Mouse (Mus musculus) c-Kit-positive CD71-positive TER-119-negative erythroid progenitor cells, embryonic 14.5 days (primary cell): ENCODE results near the gene Fbxo31.
"Not testable (repeated sequence)": the region's sequence is repeated elsewhere in the genome, so short reads cannot be mapped to it uniquely, and the experiment has no call there.

ENCODE experiments used
- DNase-seq: peaks from one replicate; pipeline ENCODE4 v3.0.0-alpha.2; 2013; ENCODE audit warnings: low read depth

Fbxo31 gene

GRCm38 (mm10) chr8:121578676-121579451, at the start of gene Fbxo31:
Gene Fbxo31 (minus strand): TSS chr8:121578806.
- peak; percentile 87 for DNase-seq

DNA sequence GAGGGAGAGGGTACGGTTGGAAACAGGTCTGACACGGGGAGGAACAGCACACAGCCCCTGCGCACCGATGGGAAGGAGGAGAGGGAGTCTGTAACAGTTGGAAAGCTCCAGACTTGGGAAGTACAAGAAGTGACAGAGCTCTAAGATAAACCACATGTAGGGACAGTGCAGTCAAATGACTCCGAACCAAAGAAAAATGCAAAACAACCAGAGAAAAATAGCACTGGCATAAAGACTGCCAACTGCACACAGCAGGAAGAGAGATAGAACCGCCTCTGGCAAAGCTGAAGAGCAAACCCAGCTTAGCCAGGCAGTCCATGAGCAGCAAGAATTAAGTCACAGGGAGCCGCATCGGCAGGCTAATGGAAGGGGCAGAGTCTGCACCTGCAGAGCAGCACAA, 44.4 kb upstream of the Fbxo31 start:
- DNase-seq, result no peak

- DNase-seq, result no peak
Observed at GRCm38 (mm10) chr8:121621879-121622278, 43.3 kb upstream of the Fbxo31 start.

- DNase-seq, result no peak
Observed at GRCm38 (mm10) chr8:121620801-121621516, 42.4 kb upstream of the Fbxo31 start.

GRCm38 (mm10) chr8:121619401-121619995, 40.9 kb upstream of the Fbxo31 start:
- no peak for DNase-seq

GRCm38 (mm10) chr8:121613419-121613818, 34.8 kb upstream of the Fbxo31 start:
- no peak for DNase-seq

DNA sequence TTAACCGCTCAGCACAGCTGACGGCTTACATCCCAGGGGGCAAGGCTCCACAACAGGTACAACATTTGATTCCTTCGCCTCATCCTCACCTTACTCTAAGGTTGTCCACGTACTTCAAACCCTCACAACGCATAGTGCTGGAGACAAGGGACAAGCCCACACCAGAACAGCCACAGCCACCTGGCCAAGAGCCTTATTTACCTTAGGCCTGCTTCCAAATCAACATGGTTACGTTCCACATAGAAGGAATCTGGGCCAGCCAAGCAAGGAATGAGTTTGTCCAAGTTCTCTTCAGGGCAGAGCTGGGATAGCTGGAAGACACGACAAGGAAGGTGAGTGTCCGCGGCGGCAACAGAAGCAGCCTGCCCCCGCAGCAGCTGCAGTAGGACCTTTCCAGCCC, 31.3 kb upstream of the Fbxo31 start:
- no peak for DNase-seq

DNA sequence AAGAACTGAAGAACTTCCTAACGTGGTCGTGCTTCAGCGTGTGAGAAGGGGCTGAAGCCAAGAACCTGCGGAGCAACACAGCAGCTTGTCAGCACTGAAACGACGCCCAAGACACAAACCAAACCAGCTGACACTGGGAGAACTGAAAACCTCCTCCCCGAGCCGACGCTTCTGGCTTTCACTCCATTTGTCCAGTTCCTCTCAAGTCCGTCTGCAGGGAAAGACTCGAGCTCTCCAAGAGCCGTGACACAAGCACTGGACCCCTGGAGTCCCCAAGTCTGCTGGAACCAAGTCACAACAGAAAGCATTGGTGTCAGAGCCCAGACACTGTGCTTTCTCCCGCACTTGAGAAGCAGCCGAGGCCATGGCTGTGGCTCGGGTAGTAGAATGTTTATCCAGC, 30.6 kb upstream of the Fbxo31 start:
- DNase-seq, result no peak

DNA sequence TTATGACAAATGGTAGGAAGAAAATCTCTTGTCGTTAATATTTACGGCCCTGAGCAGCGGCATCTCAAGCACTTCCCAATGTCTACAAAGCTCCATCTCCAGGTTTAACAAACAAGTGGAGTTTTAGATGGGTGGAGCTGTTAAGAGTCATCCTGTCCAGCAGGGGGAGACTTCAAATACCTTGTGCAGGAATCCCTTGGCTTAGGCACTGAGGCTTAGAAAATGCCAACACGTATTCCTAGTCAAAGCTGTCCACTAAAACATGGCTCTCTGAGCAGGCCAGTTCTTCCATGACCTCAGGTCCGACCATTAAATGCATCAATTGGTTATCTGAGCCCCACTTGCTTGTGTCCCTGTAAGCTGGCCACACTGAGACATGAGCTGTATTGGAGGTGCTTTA, 29.1 kb upstream of the Fbxo31 start:
- DNase-seq, result no peak

DNA sequence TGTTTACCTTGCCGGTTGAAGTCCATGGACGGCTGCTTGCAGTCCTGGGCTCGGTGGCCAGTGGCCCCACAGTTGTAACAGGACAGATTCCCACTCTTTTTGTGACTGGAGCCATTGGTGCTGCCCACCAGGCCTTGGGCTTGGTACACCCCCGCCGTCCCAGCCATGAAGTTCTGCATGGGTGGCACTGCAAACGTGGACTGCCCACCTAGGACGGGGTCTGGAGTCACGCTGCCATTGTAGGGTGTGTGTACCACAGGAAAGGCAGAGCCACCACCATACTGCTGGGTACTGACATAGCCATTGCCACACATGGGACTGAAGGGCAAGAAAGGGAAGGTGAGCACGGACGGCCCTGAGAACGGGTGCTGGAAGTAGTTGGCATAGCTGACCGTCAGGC, 25.2 kb upstream of the Fbxo31 start:
- DNase-seq, result no peak

- DNase-seq, result no peak
Observed at GRCm38 (mm10) chr8:121602860-121603259, 24.3 kb upstream of the Fbxo31 start.

DNA sequence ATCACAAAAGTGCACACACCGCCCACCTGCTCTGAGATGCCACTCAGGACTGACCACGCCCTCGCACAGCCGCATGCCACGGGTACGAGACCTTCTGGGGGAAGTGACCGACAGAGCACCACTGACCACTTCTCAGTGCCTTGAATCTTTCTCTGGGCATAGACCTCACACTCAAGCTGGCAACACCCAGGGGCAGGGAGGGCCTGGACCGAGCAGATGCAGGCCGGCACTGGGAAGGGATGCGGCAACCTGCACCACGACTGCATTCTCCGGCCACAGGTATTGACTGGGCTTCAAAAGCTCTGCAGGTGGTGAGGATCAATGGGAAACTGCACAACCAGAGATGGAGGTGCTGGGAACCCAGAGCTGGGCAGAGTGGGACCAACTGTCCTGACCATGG, 23.8 kb upstream of the Fbxo31 start:
- no peak for DNase-seq

- no peak for DNase-seq
Observed at GRCm38 (mm10) chr8:121599842-121600241, 21.2 kb upstream of the Fbxo31 start.

DNA sequence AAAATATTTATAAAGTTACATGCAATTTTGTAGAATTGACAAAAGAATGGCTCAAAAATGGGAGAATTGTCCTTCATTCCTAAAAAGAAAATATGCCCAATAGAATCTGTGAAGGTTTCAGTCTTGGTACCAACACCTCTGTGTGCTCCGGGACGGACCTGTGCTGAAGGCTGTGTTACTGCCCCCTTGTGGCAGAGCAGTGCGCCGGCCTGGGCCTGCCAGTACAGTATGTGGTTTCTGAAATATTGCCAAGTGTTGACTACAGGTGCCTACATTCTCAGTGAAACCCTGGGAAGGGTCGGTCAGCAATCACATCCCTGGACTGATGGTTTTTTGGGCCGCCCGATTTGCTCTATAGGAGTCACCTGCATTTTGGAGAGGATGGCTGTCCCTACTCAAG, 20.3 kb upstream of the Fbxo31 start:
- no peak for DNase-seq

- no peak for DNase-seq
Observed at GRCm38 (mm10) chr8:121598190-121598589, 19.6 kb upstream of the Fbxo31 start.

DNA sequence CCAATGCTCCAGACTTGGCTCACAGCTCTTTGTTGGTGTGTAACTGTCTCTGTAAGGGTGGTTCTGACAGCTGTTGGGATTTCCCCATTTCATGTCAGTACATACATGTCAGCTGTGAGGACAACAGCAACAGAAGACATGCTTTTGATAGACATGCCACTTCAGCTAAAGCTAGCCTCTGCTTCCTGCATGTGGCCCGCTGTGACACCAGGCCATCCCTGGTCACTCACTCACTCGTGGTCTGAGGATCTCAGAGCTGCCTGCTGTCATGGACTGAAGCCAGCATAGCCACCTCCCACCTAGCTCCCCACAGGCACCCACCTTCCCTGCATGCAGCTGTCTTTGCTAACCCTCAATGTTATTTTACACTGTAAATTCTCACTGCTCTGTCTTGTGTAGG, 18.9 kb upstream of the Fbxo31 start:
- not testable (repeated sequence) for DNase-seq

DNA sequence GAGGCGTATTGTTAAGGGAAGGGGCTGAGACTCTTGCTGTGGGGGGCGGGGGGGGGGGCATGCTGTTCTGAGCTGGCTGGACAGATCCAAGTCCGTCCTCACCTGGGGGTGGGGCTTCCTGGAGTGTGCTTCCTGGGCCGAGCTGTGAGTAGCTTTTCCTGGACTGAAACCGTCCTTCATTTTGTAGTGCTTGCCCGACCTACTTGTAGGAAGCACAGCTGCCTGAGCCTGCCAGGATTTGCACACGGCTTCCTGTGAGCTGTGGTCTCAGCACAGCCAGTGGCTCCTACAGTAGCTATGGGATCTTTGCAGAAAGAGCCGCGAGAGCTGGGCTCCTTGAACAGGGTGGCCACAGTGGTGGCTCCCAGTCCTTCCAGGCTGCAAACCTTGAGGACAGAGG, 15.4 kb upstream of the Fbxo31 start:
- no peak for DNase-seq

GRCm38 (mm10) chr8:121593293-121593692, 14.7 kb upstream of the Fbxo31 start:
- DNase-seq, result no peak

GRCm38 (mm10) chr8:121591178-121592066, 12.8 kb upstream of the Fbxo31 start:
- peak; percentile 71 for DNase-seq

DNA sequence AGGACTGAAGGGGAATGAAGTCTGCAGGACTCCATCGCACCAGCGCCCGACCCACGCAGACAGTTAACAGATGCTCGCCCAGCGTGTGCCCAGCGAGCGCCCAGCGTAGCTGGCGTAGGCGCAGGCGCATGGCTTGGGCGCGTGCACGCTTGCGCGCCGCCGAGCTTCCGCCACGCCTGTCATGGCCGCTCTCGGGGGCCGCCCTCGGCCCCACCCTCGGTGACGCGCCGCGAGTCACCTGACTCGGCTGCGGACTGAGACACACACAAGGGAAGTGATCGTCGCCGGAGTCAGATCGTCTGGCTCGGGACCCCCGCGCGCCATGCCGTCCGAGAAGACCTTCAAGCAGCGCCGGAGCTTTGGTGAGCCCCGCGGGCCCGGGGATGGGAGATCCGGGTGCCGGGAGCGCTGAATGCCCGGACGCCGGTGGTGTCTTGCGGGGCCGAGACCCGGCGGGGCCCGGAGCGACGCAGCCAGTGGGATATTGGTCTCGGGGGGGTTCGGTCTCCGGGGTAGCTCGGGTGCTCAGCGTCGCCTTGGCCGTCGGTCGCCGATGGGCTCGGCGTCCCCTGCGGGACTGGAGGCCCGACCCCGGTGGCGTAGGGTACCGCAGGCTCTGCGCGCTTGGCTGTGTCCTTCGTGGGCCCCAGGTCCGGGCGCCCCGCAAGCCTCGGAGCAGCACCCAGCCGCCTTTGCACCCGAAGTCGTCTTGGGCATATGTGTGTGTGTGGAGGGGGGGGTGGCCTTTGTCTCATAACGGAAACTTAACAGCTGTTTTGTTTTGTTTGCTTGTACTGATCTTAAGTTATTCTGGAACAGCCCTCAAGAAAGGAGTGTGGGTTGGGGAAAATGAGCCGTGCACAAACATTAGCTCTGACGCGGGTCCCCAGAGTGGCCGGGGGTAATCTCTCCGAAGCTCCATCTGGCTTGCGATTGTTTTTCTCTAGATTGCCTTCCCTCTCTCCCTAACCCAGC, 11.9 kb upstream of the Fbxo31 start, which contains the start of gene Map1lc3b:
Map1lc3b (plus strand) TSS at position 159 of the 975 bp plus-strand sequence.
- DNase-seq, result peak; percentile 81

- no peak for DNase-seq
Observed at GRCm38 (mm10) chr8:121589205-121589726, 10.7 kb upstream of the Fbxo31 start.
